Mouse (Mus musculus): ENCODE data around the gene Nt5c3b. TPM values are rescaled to one million over a fixed set of nuclear protein-coding genes. Genes with fewer than 3 reads are reported as not detected.

Gene Nt5c3b
- polyA plus RNA-seq (2014; fragmentation: Nextera tagmentation; extraction: Ambion mirVana): 84.9 and 100 TPM in 2 replicates

GRCm38 (mm10) chr11:100441797-100442196 is at the start of gene Nt5c3b, which contains the start of gene Klhl10:
Gene Nt5c3b (minus strand): TSS chr11:100441808.
Gene Klhl10 (plus strand): TSS chr11:100441917.
- Histone ChIP-seq H3K9ac (replicated peaks; ENCODE audit: low read length) (peak within 1 kb of the TSS; percentile 84), H3K36me3 (ENCODE audit: control insufficient read depth, insufficient read depth, low read length) (peaks cover 12% of the 10 kb centered on the region), H3K4me2 (ENCODE audit: low read length) (peak within 1 kb of the TSS; percentile 71), H3K4me3 (replicated peaks; ENCODE audit: low read depth, low read length) (peak within 1 kb of the TSS; percentile 68), H3K9me3 (ENCODE audit: control insufficient read depth, low read length) (no peaks in the 10 kb centered on the region), H3K4me1 (ENCODE audit: control insufficient read depth, insufficient read depth, low read length) (peaks cover 11% of the 10 kb centered on the region; the same call in 1 of the 2 replicates), H3K27ac (replicated peaks; ENCODE audit: low read depth, low read length) (peak within 1 kb of the TSS; percentile 66), H3K27me3 (ENCODE audit: control insufficient read depth, insufficient read depth, low read length) (no peaks in the 10 kb centered on the region)
- DNase-seq: no peak
- ATAC-seq (ENCODE audit: low FRiP score, low TSS enrichment): no peak
- WGBS: 89% methylated on average over 8 of the region's 8 CpGs

DNA sequence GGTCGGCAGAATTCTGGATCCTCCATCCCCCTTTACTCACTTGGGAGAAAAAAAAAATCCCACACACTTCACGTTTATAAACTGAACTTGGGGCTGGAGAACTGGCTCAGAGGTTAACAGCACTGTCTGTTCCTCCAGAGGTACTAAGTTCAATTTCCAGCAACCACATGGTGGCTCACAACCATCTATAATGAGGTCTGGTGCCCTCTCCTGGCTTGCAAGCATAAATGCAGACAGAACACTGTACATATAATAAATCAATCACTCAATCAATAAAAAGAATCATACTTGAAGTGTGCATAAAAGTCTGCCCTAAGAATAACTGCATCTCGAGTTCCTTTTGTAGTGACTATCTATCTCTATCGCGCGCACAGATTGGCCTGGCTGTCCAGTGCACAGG is 49.3 kb upstream of the Nt5c3b start:
- no peaks in the 10 kb centered on the region for H3K9me3 ChIP-seq (ENCODE audit: control insufficient read depth, low read length)
- no peaks in the 10 kb centered on the region for H3K27me3 ChIP-seq (ENCODE audit: control insufficient read depth, insufficient read depth, low read length)
- 93% methylated on average over 6 of the region's 6 CpGs for WGBS
- no peak overlapping the region for H3K27ac ChIP-seq (replicated peaks; ENCODE audit: low read depth, low read length)
- H3K9ac ChIP-seq (replicated peaks; ENCODE audit: low read length): no peak overlapping the region
- no peaks in the 10 kb centered on the region for H3K4me1 ChIP-seq (ENCODE audit: control insufficient read depth, insufficient read depth, low read length)
- peaks cover 94% of the 10 kb centered on the region for H3K36me3 ChIP-seq (ENCODE audit: control insufficient read depth, insufficient read depth, low read length)
- no peak for ATAC-seq (ENCODE audit: low FRiP score, low TSS enrichment)
- peak; percentile 39 for DNase-seq
- H3K4me2 ChIP-seq (ENCODE audit: low read length): no peak overlapping the region
- H3K4me3 ChIP-seq (replicated peaks; ENCODE audit: low read depth, low read length): no peak overlapping the region

GRCm38 (mm10) chr11:100485801-100486538 is 44.4 kb upstream of the Nt5c3b start:
- WGBS: 87% methylated on average over 8 of the region's 8 CpGs
- no peak overlapping the region for H3K4me3 ChIP-seq (replicated peaks; ENCODE audit: low read depth, low read length)
- DNase-seq (peak; percentile 76), ATAC-seq (ENCODE audit: low FRiP score, low TSS enrichment) (no peak)
- H3K9ac ChIP-seq (replicated peaks; ENCODE audit: low read length): no peak overlapping the region
- H3K27me3 ChIP-seq (ENCODE audit: control insufficient read depth, insufficient read depth, low read length): no peaks in the 10 kb centered on the region
- H3K9me3 ChIP-seq (ENCODE audit: control insufficient read depth, low read length): no peaks in the 10 kb centered on the region
- no peak overlapping the region for H3K4me2 ChIP-seq (ENCODE audit: low read length)
- no peak overlapping the region for H3K27ac ChIP-seq (replicated peaks; ENCODE audit: low read depth, low read length)
- H3K4me1 ChIP-seq (ENCODE audit: control insufficient read depth, insufficient read depth, low read length): no peaks in the 10 kb centered on the region
- H3K36me3 ChIP-seq (ENCODE audit: control insufficient read depth, insufficient read depth, low read length): peaks cover 97% of the 10 kb centered on the region

DNA sequence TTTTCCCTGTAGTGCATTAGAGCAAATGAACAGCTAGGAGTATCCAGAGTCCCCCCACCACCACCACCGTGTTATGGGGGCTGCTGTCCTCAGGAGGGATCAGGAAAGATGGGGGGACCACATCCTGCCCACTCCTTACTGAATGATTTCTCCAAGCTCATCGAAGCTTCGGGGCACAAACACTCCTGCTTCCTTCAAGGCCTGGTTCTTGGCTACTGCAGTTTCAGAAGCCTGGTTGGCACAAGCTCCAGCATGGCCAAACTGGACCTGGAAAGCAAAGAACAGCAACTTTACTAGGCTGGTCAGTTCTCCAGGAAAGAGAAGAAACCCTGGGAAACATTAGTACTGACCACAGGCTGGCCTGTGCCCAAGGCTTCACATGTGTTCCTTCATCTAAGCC is 42.9 kb upstream of the Nt5c3b start:
- 100% methylated on average over 3 of the region's 3 CpGs for WGBS
- H3K27ac ChIP-seq (replicated peaks; ENCODE audit: low read depth, low read length): no peak overlapping the region
- H3K9me3 ChIP-seq (ENCODE audit: control insufficient read depth, low read length): no peaks in the 10 kb centered on the region
- H3K36me3 ChIP-seq (ENCODE audit: control insufficient read depth, insufficient read depth, low read length): peaks cover 97% of the 10 kb centered on the region
- no peak overlapping the region for H3K9ac ChIP-seq (replicated peaks; ENCODE audit: low read length)
- H3K4me1 ChIP-seq (ENCODE audit: control insufficient read depth, insufficient read depth, low read length): no peaks in the 10 kb centered on the region
- no peak overlapping the region for H3K4me3 ChIP-seq (replicated peaks; ENCODE audit: low read depth, low read length)
- H3K27me3 ChIP-seq (ENCODE audit: control insufficient read depth, insufficient read depth, low read length): no peaks in the 10 kb centered on the region
- no peak overlapping the region for H3K4me2 ChIP-seq (ENCODE audit: low read length)
- DNase-seq: no peak
- no peak for ATAC-seq (ENCODE audit: low FRiP score, low TSS enrichment)

- DNase-seq: no peak
- WGBS: 93% methylated on average over 7 of the region's 7 CpGs
Measured at GRCm38 (mm10) chr11:100479152-100479551, 37.5 kb upstream of the Nt5c3b start.

GRCm38 (mm10) chr11:100476281-100476680 is 34.7 kb upstream of the Nt5c3b start:
- Histone ChIP-seq H3K27me3 (ENCODE audit: control insufficient read depth, insufficient read depth, low read length) (no peaks in the 10 kb centered on the region), H3K9ac (replicated peaks; ENCODE audit: low read length) (no peak overlapping the region), H3K4me1 (ENCODE audit: control insufficient read depth, insufficient read depth, low read length) (no peaks in the 10 kb centered on the region), H3K36me3 (ENCODE audit: control insufficient read depth, insufficient read depth, low read length) (peaks cover 55% of the 10 kb centered on the region), H3K27ac (replicated peaks; ENCODE audit: low read depth, low read length) (no peak overlapping the region), H3K4me3 (replicated peaks; ENCODE audit: low read depth, low read length) (no peak overlapping the region), H3K9me3 (ENCODE audit: control insufficient read depth, low read length) (no peaks in the 10 kb centered on the region), H3K4me2 (ENCODE audit: low read length) (no peak overlapping the region)
- ATAC-seq (ENCODE audit: low FRiP score, low TSS enrichment) (no peak), DNase-seq (no peak)
- WGBS: 95% methylated on average over 5 of the region's 5 CpGs

More at GRCm38 (mm10) chr11:100479152-100479551, 37.5 kb upstream of the Nt5c3b start:
- H3K9me3 ChIP-seq (ENCODE audit: control insufficient read depth, low read length): no peaks in the 10 kb centered on the region
- ATAC-seq (ENCODE audit: low FRiP score, low TSS enrichment): no peak
- H3K27me3 ChIP-seq (ENCODE audit: control insufficient read depth, insufficient read depth, low read length): no peaks in the 10 kb centered on the region
- peaks cover 84% of the 10 kb centered on the region for H3K36me3 ChIP-seq (ENCODE audit: control insufficient read depth, insufficient read depth, low read length)
- no peak overlapping the region for H3K4me3 ChIP-seq (replicated peaks; ENCODE audit: low read depth, low read length)
- no peaks in the 10 kb centered on the region for H3K4me1 ChIP-seq (ENCODE audit: control insufficient read depth, insufficient read depth, low read length)
- no peak overlapping the region for H3K27ac ChIP-seq (replicated peaks; ENCODE audit: low read depth, low read length)
- no peak overlapping the region for H3K4me2 ChIP-seq (ENCODE audit: low read length)
- no peak overlapping the region for H3K9ac ChIP-seq (replicated peaks; ENCODE audit: low read length)

DNA sequence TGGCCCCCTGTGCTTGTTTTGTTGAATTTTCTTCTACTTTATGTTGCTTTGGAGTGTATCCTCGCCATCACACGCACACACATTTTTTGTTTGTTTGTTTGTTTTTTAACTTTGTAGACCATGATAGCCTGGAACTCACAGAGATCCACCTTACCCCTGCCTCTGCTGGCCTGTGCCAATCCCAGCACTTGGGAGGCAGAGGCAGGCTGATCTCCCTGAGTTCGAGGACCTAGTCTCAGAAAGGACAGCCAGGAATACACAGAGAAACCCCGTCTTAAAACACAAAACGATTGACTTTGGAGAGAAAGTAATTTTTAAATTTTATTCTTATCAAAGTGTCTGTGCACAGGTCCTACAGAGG is 31.3 kb upstream of the Nt5c3b start:
- DNase-seq (no peak), ATAC-seq (ENCODE audit: low FRiP score, low TSS enrichment) (peak; percentile 36; the same call in 1 of the 2 replicates)
- Histone ChIP-seq H3K9ac (replicated peaks; ENCODE audit: low read length) (no peak overlapping the region), H3K9me3 (ENCODE audit: control insufficient read depth, low read length) (no peaks in the 10 kb centered on the region), H3K27me3 (ENCODE audit: control insufficient read depth, insufficient read depth, low read length) (no peaks in the 10 kb centered on the region), H3K4me2 (ENCODE audit: low read length) (no peak overlapping the region), H3K36me3 (ENCODE audit: control insufficient read depth, insufficient read depth, low read length) (peaks cover 26% of the 10 kb centered on the region), H3K27ac (replicated peaks; ENCODE audit: low read depth, low read length) (no peak overlapping the region), H3K4me3 (replicated peaks; ENCODE audit: low read depth, low read length) (peak overlapping the region; percentile 96; the same call in 1 of the 2 replicates), H3K4me1 (ENCODE audit: control insufficient read depth, insufficient read depth, low read length) (peaks cover 20% of the 10 kb centered on the region)
- WGBS: 32% methylated on average over 5 of the region's 5 CpGs

- Histone ChIP-seq H3K4me1 (ENCODE audit: control insufficient read depth, insufficient read depth, low read length) (peaks cover 20% of the 10 kb centered on the region), H3K9me3 (ENCODE audit: control insufficient read depth, low read length) (no peaks in the 10 kb centered on the region), H3K9ac (replicated peaks; ENCODE audit: low read length) (peak within 1 kb of the TSS; percentile 92), H3K36me3 (ENCODE audit: control insufficient read depth, insufficient read depth, low read length) (peaks cover 23% of the 10 kb centered on the region), H3K4me2 (ENCODE audit: low read length) (peak within 1 kb of the TSS; percentile 71), H3K27me3 (ENCODE audit: control insufficient read depth, insufficient read depth, low read length) (no peaks in the 10 kb centered on the region), H3K27ac (replicated peaks; ENCODE audit: low read depth, low read length) (peak within 1 kb of the TSS; percentile 89), H3K4me3 (replicated peaks; ENCODE audit: low read depth, low read length) (peak within 1 kb of the TSS; percentile 96)
- ATAC-seq (ENCODE audit: low FRiP score, low TSS enrichment) (peak; percentile 94), DNase-seq (peak; percentile 97)
- under 1% methylated on average over 83 of the region's 83 CpGs for WGBS
Measured at GRCm38 (mm10) chr11:100472197-100472934, 30.8 kb upstream of the Nt5c3b start, which contains the start of gene Klhl11. Gene Klhl11 (minus strand): TSS chr11:100472741.
